Comparison of ENCODE assay signal across 15 mouse cellular contexts in genomic region chr13:76824932-76825694, GRCm38 (mm10).
DNase-seq lines count a peak whose midpoint lies in the region; ATAC-seq and TF ChIP-seq lines count a peak whose summit lies in the region.
"Had no signal": no experiment of that assay in that cellular context is flagged by ENCODE, and none has a peak within 500 bp of the region (broad histone marks: within the 10 kb centered on the region; RNA-seq: fewer than 3 reads in every experiment).

No protein-coding gene starts in this region.

- ATAC-seq in neural tube, embryonic 15.5 days (ENCODE audit: low FRiP score), result no peak
- peak; percentile 70 for ATAC-seq in midbrain, embryonic 13.5 days
- ATAC-seq in intestine, postnatal 0 days, result no peak
- no peak for ATAC-seq in liver, embryonic 11.5 days (replicated peaks; ENCODE audit: low FRiP score)

- no peak for TF ChIP-seq CTCF in intestine, postnatal 0 days (IDR thresholded peaks at IDR 0.05; ENCODE audit: low read depth)

- H3K27me3 ChIP-seq in neural tube, embryonic 15.5 days (replicated peaks), result no peaks in the 10 kb centered on the region
- peaks cover 22% of the 10 kb centered on the region for H3K27me3 ChIP-seq in hindbrain, embryonic 10.5 days (ENCODE audit: insufficient read depth, poor library complexity, severe bottlenecking)
- peaks cover 28% of the 10 kb centered on the region for H3K27me3 ChIP-seq in midbrain, embryonic 13.5 days
- no peaks in the 10 kb centered on the region for H3K27me3 ChIP-seq in intestine, postnatal 0 days (replicated peaks; ENCODE audit: control insufficient read depth, insufficient read depth, low read length)
- H3K27me3 ChIP-seq in liver, embryonic 11.5 days (replicated peaks; ENCODE audit: control insufficient read depth, insufficient read depth, low read length), result no peaks in the 10 kb centered on the region
- H3K27me3 ChIP-seq: embryonic facial prominence, embryonic 15.5 days; liver, embryonic 13.5 days had no signal

- DNase-seq in neural tube, embryonic 10.5 days (ENCODE audit: extremely low spot score, low spot score), result peak; percentile 45
- DNase-seq in hindbrain, embryonic 10.5 days (ENCODE audit: low spot score), result peak; percentile 75
- no peak for DNase-seq in right cerebral cortex, adult 18-20 months
- DNase-seq in liver, embryonic 11.5 days (ENCODE audit: low spot score), result no peak
- DNase-seq in ovary, postnatal 36 days (ENCODE audit: low spot score), result no peak
- DNase-seq: cerebellum, adult 8-10 months; heart, adult 11 months; kidney, adult 11 months; liver, embryonic 13.5 days; lung, postnatal 14 days had no signal

- H3K36me3 ChIP-seq in neural tube, embryonic 15.5 days, result no peaks in the 10 kb centered on the region
- H3K36me3 ChIP-seq in hindbrain, embryonic 10.5 days, result no peaks in the 10 kb centered on the region
- H3K36me3 ChIP-seq in midbrain, embryonic 13.5 days, result no peaks in the 10 kb centered on the region
- H3K36me3 ChIP-seq in intestine, postnatal 0 days (ENCODE audit: control insufficient read depth, insufficient read depth), result no peaks in the 10 kb centered on the region
- H3K36me3 ChIP-seq in liver, embryonic 11.5 days (ENCODE audit: control insufficient read depth, insufficient read depth, low read length), result no peaks in the 10 kb centered on the region
- H3K36me3 ChIP-seq: embryonic facial prominence, embryonic 15.5 days; G1E; liver, embryonic 13.5 days had no signal

- 25% methylated on average over 10 of the region's 10 CpGs for WGBS in neural tube, embryonic 15.5 days
- 22% methylated on average over 10 of the region's 10 CpGs for WGBS in hindbrain, embryonic 10.5 days
- WGBS in midbrain, embryonic 13.5 days, result 23% methylated on average over 10 of the region's 10 CpGs
- WGBS in intestine, postnatal 0 days, result 65% methylated on average over 10 of the region's 10 CpGs
- WGBS in liver, embryonic 11.5 days, result 68% methylated on average over 10 of the region's 10 CpGs

- H3K9me3 ChIP-seq in neural tube, embryonic 15.5 days (replicated peaks), result no peaks in the 10 kb centered on the region
- no peaks in the 10 kb centered on the region for H3K9me3 ChIP-seq in hindbrain, embryonic 10.5 days
- H3K9me3 ChIP-seq in midbrain, embryonic 13.5 days, result no peaks in the 10 kb centered on the region
- H3K9me3 ChIP-seq in intestine, postnatal 0 days (ENCODE audit: control insufficient read depth), result no peaks in the 10 kb centered on the region
- no peaks in the 10 kb centered on the region for H3K9me3 ChIP-seq in liver, embryonic 11.5 days (ENCODE audit: control insufficient read depth, low read length)
- H3K9me3 ChIP-seq: embryonic facial prominence, embryonic 15.5 days; G1E; liver, embryonic 13.5 days had no signal

- no peak overlapping the region for H3K27ac ChIP-seq in neural tube, embryonic 15.5 days (replicated peaks)
- peak overlapping the region; percentile 81 for H3K27ac ChIP-seq in hindbrain, embryonic 10.5 days
- H3K27ac ChIP-seq in midbrain, embryonic 13.5 days, result peak overlapping the region; percentile 68
- no peak overlapping the region for H3K27ac ChIP-seq in intestine, postnatal 0 days (ENCODE audit: low read depth, low read length)
- no peak overlapping the region for H3K27ac ChIP-seq in liver, embryonic 11.5 days (ENCODE audit: low read depth, low read length)
- H3K27ac ChIP-seq: embryonic facial prominence, embryonic 15.5 days; liver, embryonic 13.5 days had no signal

- no peak overlapping the region for H3K9ac ChIP-seq in neural tube, embryonic 15.5 days (replicated peaks)
- no peak overlapping the region for H3K9ac ChIP-seq in midbrain, embryonic 13.5 days (replicated peaks)
- no peak overlapping the region for H3K9ac ChIP-seq in intestine, postnatal 0 days (ENCODE audit: low read depth, low read length)
- no peak overlapping the region for H3K9ac ChIP-seq in liver, embryonic 11.5 days (ENCODE audit: low read depth, low read length)
- H3K9ac ChIP-seq: embryonic facial prominence, embryonic 15.5 days; liver, embryonic 13.5 days had no signal

- H3K4me1 ChIP-seq in neural tube, embryonic 15.5 days, result no peaks in the 10 kb centered on the region
- H3K4me1 ChIP-seq in hindbrain, embryonic 10.5 days (replicated peaks), result peaks cover 46% of the 10 kb centered on the region
- peaks cover 7% of the 10 kb centered on the region; the same call in 1 of the 2 replicates for H3K4me1 ChIP-seq in midbrain, embryonic 13.5 days (replicated peaks)
- H3K4me1 ChIP-seq in intestine, postnatal 0 days (replicated peaks; ENCODE audit: control insufficient read depth, insufficient read depth, low read length), result no peaks in the 10 kb centered on the region
- H3K4me1 ChIP-seq in liver, embryonic 11.5 days (replicated peaks; ENCODE audit: control insufficient read depth, insufficient read depth, low read length), result no peaks in the 10 kb centered on the region
- H3K4me1 ChIP-seq: embryonic facial prominence, embryonic 15.5 days; liver, embryonic 13.5 days had no signal

- H3K4me3 ChIP-seq in neural tube, embryonic 15.5 days (replicated peaks), result no peak overlapping the region
- H3K4me3 ChIP-seq in hindbrain, embryonic 10.5 days, result peak overlapping the region; percentile 35
- H3K4me3 ChIP-seq in midbrain, embryonic 13.5 days (replicated peaks), result no peak overlapping the region
- H3K4me3 ChIP-seq in intestine, postnatal 0 days (ENCODE audit: low read depth, low read length), result no peak overlapping the region
- H3K4me3 ChIP-seq in liver, embryonic 11.5 days (ENCODE audit: low read depth, low read length), result no peak overlapping the region
- H3K4me3 ChIP-seq: embryonic facial prominence, embryonic 15.5 days; liver, embryonic 13.5 days had no signal

- no peak overlapping the region for H3K4me2 ChIP-seq in neural tube, embryonic 15.5 days
- H3K4me2 ChIP-seq in midbrain, embryonic 13.5 days (replicated peaks), result peak overlapping the region; percentile 11
- no peak overlapping the region for H3K4me2 ChIP-seq in intestine, postnatal 0 days (replicated peaks; ENCODE audit: low read depth)
- H3K4me2 ChIP-seq in liver, embryonic 11.5 days, result no peak overlapping the region
- H3K4me2 ChIP-seq: embryonic facial prominence, embryonic 15.5 days; liver, embryonic 13.5 days had no signal

Comparison
In these comparisons a context has a peak if more than half of its experiments do, and no peak if none do; other contexts are left out.
1. DNase-seq: peak in neural tube, embryonic 10.5 days (single experiment) and hindbrain, embryonic 10.5 days (single experiment); none in right cerebral cortex, adult 18-20 months (single experiment), liver, embryonic 11.5 days (single experiment) and ovary, postnatal 36 days (single experiment).
2. H3K27ac ChIP-seq: peak in hindbrain, embryonic 10.5 days (single experiment) and midbrain, embryonic 13.5 days (single experiment); none in neural tube, embryonic 15.5 days (single experiment), intestine, postnatal 0 days (single experiment) and liver, embryonic 11.5 days (single experiment).